Mouse (Mus musculus) cerebellum, adult 2 months (tissue): ENCODE data around the gene Gas7. TPM values are rescaled to one million over a fixed set of nuclear protein-coding genes. Genes with fewer than 3 reads are reported as not detected.

Source experiments
- DNase-seq, 2 experiments: peaks; one replicate each; pipeline ENCODE4 v3.0.0; 2021
- H3K27ac ChIP-seq: fragments of 200-500 bp; 2 replicates; pipeline ENCODE4 v1.5.1; 2012; ENCODE audit warnings: low read length, control low read depth, inconsistent platforms; ENCODE audit not compliant: insufficient read depth
- H3K27me3 ChIP-seq: fragments of 200-500 bp; 2 replicates; pipeline ENCODE4 v1.6.1; 2012; ENCODE audit warnings: inconsistent platforms, mild to moderate bottlenecking, low read length, moderate library complexity; ENCODE audit not compliant: control insufficient read depth, insufficient read depth
- H3K4me1 ChIP-seq: fragments of 200-500 bp; 2 replicates; pipeline ENCODE4 v1.6.1; 2011; ENCODE audit warnings: low read length; ENCODE audit not compliant: control insufficient read depth, insufficient read depth
- H3K4me3 ChIP-seq: fragments of 200-500 bp; replicated peaks from 2 replicates; pipeline ENCODE3; 2011; ENCODE audit warnings: mild to moderate bottlenecking, low read depth, low read length, control low read depth; ENCODE audit not compliant: insufficient read depth
- CTCF ChIP-seq: fragments of 200-500 bp; IDR thresholded peaks from 2 replicates; pipeline ENCODE4 v1.5.1; 2011; ENCODE audit warnings: low read depth, mild to moderate bottlenecking, control low read depth, low read length, moderate library complexity, borderline replicate concordance; ENCODE audit not compliant: insufficient read depth
- POLR2A ChIP-seq: fragments of 200-500 bp; IDR thresholded peaks from 2 replicates; pipeline ENCODE4 v1.6.1; 2011; ENCODE audit warnings: low read length, control low read depth, borderline replicate concordance; ENCODE audit not compliant: insufficient read depth
- WGBS: fragments of 180-500 bp; shearing (Covaris S2); methylation state at CpG from one replicate; pipeline ENCODE4 v1.1.7; 2018; 5-methylcytosine and 5-hydroxymethylcytosine counted together
- polyA plus RNA-seq: library from polyadenylated mRNA; depleted of rRNA; stranded (reverse); fragments of >200 nt; gene quantifications from 2 replicates; pipeline ENCODE4 v1.2.3, GENCODE M21; 2012

Gas7 gene
- polyA plus RNA-seq, 1 experiment, result 182 TPM

GRCm38 (mm10) chr11:67517748-67518147 lies 62.5 kb downstream of the Gas7 start:
- no peak overlapping the region for H3K27ac ChIP-seq
- 66% methylated on average over 2 of the region's 2 CpGs for WGBS
- no peaks in the 10 kb centered on the region for H3K27me3 ChIP-seq
- no peak overlapping the region for H3K4me3 ChIP-seq
- no peak for DNase-seq
- no peak for TF ChIP-seq POLR2A
- TF ChIP-seq CTCF, result peak; percentile 20; the same call in 1 of the 2 replicates
- peaks cover 16% of the 10 kb centered on the region for H3K4me1 ChIP-seq

- H3K4me1 ChIP-seq, result peaks cover 12% of the 10 kb centered on the region
- DNase-seq, result peak; percentile 52 to 67
- no peak for TF ChIP-seq POLR2A
- TF ChIP-seq CTCF, result no peak
- no peak overlapping the region for H3K4me3 ChIP-seq
- H3K27me3 ChIP-seq, result no peaks in the 10 kb centered on the region
- no peak overlapping the region for H3K27ac ChIP-seq
- WGBS, result 43% methylated on average over 8 of the region's 8 CpGs
Observed at GRCm38 (mm10) chr11:67518985-67519384, 63.7 kb downstream of the Gas7 start.

- WGBS, result 83% methylated on average over 2 of the region's 2 CpGs
- Histone ChIP-seq H3K4me1 (peaks cover 14% of the 10 kb centered on the region), H3K27me3 (no peaks in the 10 kb centered on the region), H3K4me3 (no peak overlapping the region), H3K27ac (no peak overlapping the region)
- TF ChIP-seq POLR2A (no peak), CTCF (no peak)
- DNase-seq, result no peak
Observed at GRCm38 (mm10) chr11:67522671-67523070, 67.4 kb downstream of the Gas7 start.

GRCm38 (mm10) chr11:67523806-67524205 lies 68.6 kb downstream of the Gas7 start:
- TF ChIP-seq POLR2A, result no peak
- TF ChIP-seq CTCF, result no peak
- no peak for DNase-seq
- Histone ChIP-seq H3K4me3 (no peak overlapping the region), H3K27me3 (no peaks in the 10 kb centered on the region), H3K27ac (no peak overlapping the region), H3K4me1 (peaks cover 9% of the 10 kb centered on the region)
- WGBS, result 42% methylated on average over 3 of the region's 3 CpGs

- Histone ChIP-seq H3K4me3 (no peak overlapping the region), H3K27ac (no peak overlapping the region), H3K27me3 (no peaks in the 10 kb centered on the region), H3K4me1 (peaks cover 3% of the 10 kb centered on the region; the same call in 1 of the 2 replicates)
- 55% methylated on average over 2 of the region's 2 CpGs for WGBS
- no peak for TF ChIP-seq POLR2A
- no peak for TF ChIP-seq CTCF
- DNase-seq, result no peak
Observed at GRCm38 (mm10) chr11:67524731-67525130, 69.5 kb downstream of the Gas7 start.

- Histone ChIP-seq H3K27ac (no peak overlapping the region), H3K27me3 (no peaks in the 10 kb centered on the region)
- 91% methylated on average over 3 of the region's 3 CpGs for WGBS
Observed at GRCm38 (mm10) chr11:67525841-67526240, 70.6 kb downstream of the Gas7 start.

GRCm38 (mm10) chr11:67526621-67527545 lies 71.6 kb downstream of the Gas7 start:
- TF ChIP-seq CTCF, result no peak
- Histone ChIP-seq H3K4me3 (no peak overlapping the region), H3K27ac (peak overlapping the region; percentile 38; the same call in 1 of the 2 replicates), H3K27me3 (no peaks in the 10 kb centered on the region), H3K4me1 (peaks cover 3% of the 10 kb centered on the region; the same call in 1 of the 2 replicates)
- 85% methylated on average over 12 of the region's 12 CpGs for WGBS
- DNase-seq, result no peak

More at GRCm38 (mm10) chr11:67525841-67526240, 70.6 kb downstream of the Gas7 start:
- Histone ChIP-seq H3K4me3 (no peak overlapping the region), H3K4me1 (peaks cover 3% of the 10 kb centered on the region; the same call in 1 of the 2 replicates)
- TF ChIP-seq POLR2A, result no peak
- no peak for TF ChIP-seq CTCF
- no peak for DNase-seq

GRCm38 (mm10) chr11:67531286-67531685 lies 76.0 kb downstream of the Gas7 start:
- no peak overlapping the region for H3K27ac ChIP-seq
- 93% methylated on average over 2 of the region's 2 CpGs for WGBS
- H3K27me3 ChIP-seq, result no peaks in the 10 kb centered on the region
- no peaks in the 10 kb centered on the region for H3K4me1 ChIP-seq
- DNase-seq, result no peak
- TF ChIP-seq CTCF (no peak), POLR2A (no peak)
- H3K4me3 ChIP-seq, result no peak overlapping the region
